Comparison of ENCODE assay signal across 10 mouse cellular contexts in the genomic region with DNA sequence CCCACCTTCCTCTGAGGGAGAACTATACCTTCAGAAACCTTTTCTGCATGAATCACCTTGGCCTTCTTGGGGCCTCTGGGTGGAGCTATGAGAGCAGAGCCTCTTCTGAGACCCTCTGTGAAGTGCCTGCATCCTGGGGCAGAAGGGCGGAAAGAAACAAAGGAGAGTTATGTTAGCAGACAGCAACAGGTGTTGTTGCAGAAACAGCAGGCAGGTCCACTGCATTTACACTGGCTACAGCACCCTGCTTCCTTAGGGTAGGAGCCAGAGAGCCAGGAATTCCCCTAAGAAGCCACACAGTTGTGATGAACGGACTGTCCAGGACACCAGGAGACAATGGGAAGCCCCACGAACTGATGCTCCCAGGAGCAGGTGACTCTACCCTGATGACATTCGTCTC. TPM values are rescaled to one million over a fixed set of nuclear protein-coding genes. Genes with fewer than 3 reads are reported as not detected.
DNase-seq lines count a peak whose midpoint lies in the region; ATAC-seq lines count a peak whose summit lies in the region.
"Had no signal": no experiment of that assay in that cellular context is flagged by ENCODE, and none has a peak within 500 bp of the region (broad histone marks: within the 10 kb centered on the region; RNA-seq: fewer than 3 reads in every experiment).

No protein-coding gene starts in this region.

- 0 out of 2 replicates have a peak overlapping the region, but pooled peaks have one; percentile 74 for H3K4me3 ChIP-seq in kidney, embryonic 16.5 days (ENCODE audit: low read length)
- H3K4me3 ChIP-seq in embryonic facial prominence, embryonic 14.5 days (ENCODE audit: low read depth, low read length), result no peak overlapping the region
- peak overlapping the region; percentile 75 for H3K4me3 ChIP-seq in hindbrain, embryonic 14.5 days (replicated peaks; ENCODE audit: low read length)
- peak overlapping the region; percentile 82 for H3K4me3 ChIP-seq in neural tube, embryonic 13.5 days

- no peak for ATAC-seq in kidney, embryonic 16.5 days (ENCODE audit: low FRiP score, low TSS enrichment)
- ATAC-seq in embryonic facial prominence, embryonic 14.5 days (ENCODE audit: low read depth), result no peak
- no peak for ATAC-seq in hindbrain, embryonic 14.5 days (ENCODE audit: low FRiP score)
- no peak for ATAC-seq in neural tube, embryonic 13.5 days (ENCODE audit: low read depth)
- ATAC-seq in erythroid progenitor cell, adult 5-6 weeks (replicated peaks; ENCODE audit: low FRiP score, poor library complexity, severe bottlenecking), result no peak
- ATAC-seq: liver, embryonic 12.5 days had no signal

- peak overlapping the region; percentile 96 for H3K4me2 ChIP-seq in kidney, embryonic 16.5 days (replicated peaks; ENCODE audit: low read depth, low read length)
- H3K4me2 ChIP-seq in embryonic facial prominence, embryonic 14.5 days (ENCODE audit: low read depth, low read length), result peak overlapping the region; percentile 92
- H3K4me2 ChIP-seq in hindbrain, embryonic 14.5 days (replicated peaks), result peak overlapping the region; percentile 86
- H3K4me2 ChIP-seq in neural tube, embryonic 13.5 days, result peak overlapping the region; percentile 82

- no peak overlapping the region for H3K27ac ChIP-seq in kidney, embryonic 16.5 days (ENCODE audit: low read length)
- peak overlapping the region; percentile 82; the same call in 1 of the 2 replicates for H3K27ac ChIP-seq in embryonic facial prominence, embryonic 14.5 days (replicated peaks; ENCODE audit: low read depth, low read length)
- peak overlapping the region; percentile 99 for H3K27ac ChIP-seq in hindbrain, embryonic 14.5 days
- peak overlapping the region; percentile 97 for H3K27ac ChIP-seq in neural tube, embryonic 13.5 days (replicated peaks)
- H3K27ac ChIP-seq: liver, embryonic 12.5 days had no signal

- WGBS in kidney, embryonic 16.5 days, result 51% methylated on average over 4 of the region's 4 CpGs
- WGBS in embryonic facial prominence, embryonic 14.5 days, result 55% methylated on average over 4 of the region's 4 CpGs
- WGBS in hindbrain, embryonic 14.5 days, result 58% methylated on average over 4 of the region's 4 CpGs
- 65% methylated on average over 4 of the region's 4 CpGs for WGBS in neural tube, embryonic 13.5 days

- H3K9ac ChIP-seq in kidney, embryonic 16.5 days (replicated peaks; ENCODE audit: low read length), result 0 out of 2 replicates have a peak overlapping the region, but pooled peaks have one; percentile 3
- no peak overlapping the region; the same call in 1 of the 2 replicates for H3K9ac ChIP-seq in embryonic facial prominence, embryonic 14.5 days (ENCODE audit: low read depth, low read length)
- peak overlapping the region; percentile 99 for H3K9ac ChIP-seq in hindbrain, embryonic 14.5 days
- peak overlapping the region; percentile 95 for H3K9ac ChIP-seq in neural tube, embryonic 13.5 days
- H3K9ac ChIP-seq: liver, embryonic 12.5 days had no signal

- no peaks in the 10 kb centered on the region for H3K9me3 ChIP-seq in kidney, embryonic 16.5 days (ENCODE audit: low read length)
- H3K9me3 ChIP-seq in embryonic facial prominence, embryonic 14.5 days (ENCODE audit: control insufficient read depth, low read length), result no peaks in the 10 kb centered on the region
- no peaks in the 10 kb centered on the region for H3K9me3 ChIP-seq in hindbrain, embryonic 14.5 days (ENCODE audit: control insufficient read depth, low read length)
- H3K9me3 ChIP-seq in neural tube, embryonic 13.5 days, result no peaks in the 10 kb centered on the region
- H3K9me3 ChIP-seq: liver, embryonic 12.5 days had no signal

- peaks cover 34% of the 10 kb centered on the region for H3K4me1 ChIP-seq in kidney, embryonic 16.5 days (ENCODE audit: insufficient read depth, low read length)
- H3K4me1 ChIP-seq in embryonic facial prominence, embryonic 14.5 days (ENCODE audit: control insufficient read depth, insufficient read depth, low read length), result peaks cover 24% of the 10 kb centered on the region
- H3K4me1 ChIP-seq in hindbrain, embryonic 14.5 days (replicated peaks; ENCODE audit: control insufficient read depth, insufficient read depth, low read length), result peaks cover 23% of the 10 kb centered on the region
- H3K4me1 ChIP-seq in neural tube, embryonic 13.5 days (replicated peaks), result peaks cover 49% of the 10 kb centered on the region

- no peak for DNase-seq in kidney, postnatal 4 days
- DNase-seq in embryonic facial prominence, embryonic 14.5 days (ENCODE audit: low spot score), result no peak
- DNase-seq in hindbrain, embryonic 14.5 days (ENCODE audit: low spot score), result no peak
- DNase-seq in left cerebral cortex, adult 18-20 months (ENCODE audit: low spot score in 2 of 2), result no peak
- DNase-seq in urinary bladder, adult 2 months (ENCODE audit: low spot score), result no peak
- DNase-seq: right cerebral cortex, postnatal 14 days had no signal

- 0 out of 2 replicates have a peak, but pooled peaks cover 5% of the 10 kb centered on the region for H3K27me3 ChIP-seq in kidney, embryonic 16.5 days (ENCODE audit: insufficient read depth, low read length)
- peaks cover 42% of the 10 kb centered on the region for H3K27me3 ChIP-seq in embryonic facial prominence, embryonic 14.5 days (replicated peaks; ENCODE audit: control insufficient read depth, insufficient read depth, low read length)
- H3K27me3 ChIP-seq in hindbrain, embryonic 14.5 days (ENCODE audit: control insufficient read depth, insufficient read depth, low read length), result no peaks in the 10 kb centered on the region
- H3K27me3 ChIP-seq in neural tube, embryonic 13.5 days, result peaks cover 7% of the 10 kb centered on the region; the same call in 1 of the 2 replicates

- 0 out of 2 replicates have a peak, but pooled peaks cover 4% of the 10 kb centered on the region for H3K36me3 ChIP-seq in kidney, embryonic 16.5 days (ENCODE audit: insufficient read depth, low read length)
- no peaks in the 10 kb centered on the region for H3K36me3 ChIP-seq in embryonic facial prominence, embryonic 14.5 days (ENCODE audit: control insufficient read depth, insufficient read depth, low read length)
- peaks cover 7% of the 10 kb centered on the region for H3K36me3 ChIP-seq in hindbrain, embryonic 14.5 days (replicated peaks; ENCODE audit: control insufficient read depth, insufficient read depth)
- peaks cover 5% of the 10 kb centered on the region for H3K36me3 ChIP-seq in neural tube, embryonic 13.5 days
- H3K36me3 ChIP-seq: liver, embryonic 12.5 days had no signal

RNA-seq across cellular contexts. Expression of a gene that starts 1.0 kb away (rescaled TPM):
- 18.2 and 20.8 TPM in 2 replicates for polyA plus RNA-seq in kidney, embryonic 16.5 days (2015; fragmentation: Nextera tagmentation; extraction: Ambion mirVana)
- 13.0 and 16.7 TPM in 2 replicates for polyA plus RNA-seq in embryonic facial prominence, embryonic 14.5 days (2014; fragmentation: Nextera tagmentation; extraction: Ambion mirVana)
- 63.5 and 72.0 TPM in 2 replicates for polyA plus RNA-seq in hindbrain, embryonic 14.5 days (2014; fragmentation: Nextera tagmentation; extraction: Ambion mirVana)
- 50.3 and 51.3 TPM in 2 replicates for polyA plus RNA-seq in neural tube, embryonic 13.5 days (2015; fragmentation: Nextera tagmentation; extraction: Ambion mirVana)
- total RNA-seq in erythroid progenitor cell, adult 5-6 weeks (2015; ENCODE audit: low replicate concordance), result 0.84 and 2.2 TPM in 2 replicates
- 0.51 TPM in 1 of 2 replicates, not detected in the other for total RNA-seq in erythroid progenitor cell, adult 5-6 weeks (2017; ENCODE audit: low replicate concordance)
- 10 to 100 TPM; 39.3 to 41.0 TPM for total RNA-seq in left cerebral cortex, adult 18-20 months (2021)
- polyA plus RNA-seq in urinary bladder, adult 2 months (2012; rRNA removed), result 8.1 and 8.9 TPM in 2 replicates
